Mouse (Mus musculus) spleen, postnatal 10 days (tissue): ENCODE data around the gene Lhfpl4.
A peak's percentile ranks its signal among the peaks of the same experiment; 100 is the strongest.

Experiments
- DNase-seq, 2 experiments: peaks; one replicate each; pipeline ENCODE4 v3.0.0; 2021 to 2022; ENCODE audit warnings: low spot score in 2 of 2

Gene Lhfpl4

GRCm38 (mm10) chr6:113168316-113168975 lies 26.7 kb downstream of the Lhfpl4 start:
- no peak for DNase-seq

GRCm38 (mm10) chr6:113166661-113167251 lies 28.4 kb downstream of the Lhfpl4 start:
- DNase-seq, result peak in 1 of 2 experiments; percentile 29

GRCm38 (mm10) chr6:113163513-113163912 lies 31.7 kb downstream of the Lhfpl4 start:
- DNase-seq, result no peak

DNA sequence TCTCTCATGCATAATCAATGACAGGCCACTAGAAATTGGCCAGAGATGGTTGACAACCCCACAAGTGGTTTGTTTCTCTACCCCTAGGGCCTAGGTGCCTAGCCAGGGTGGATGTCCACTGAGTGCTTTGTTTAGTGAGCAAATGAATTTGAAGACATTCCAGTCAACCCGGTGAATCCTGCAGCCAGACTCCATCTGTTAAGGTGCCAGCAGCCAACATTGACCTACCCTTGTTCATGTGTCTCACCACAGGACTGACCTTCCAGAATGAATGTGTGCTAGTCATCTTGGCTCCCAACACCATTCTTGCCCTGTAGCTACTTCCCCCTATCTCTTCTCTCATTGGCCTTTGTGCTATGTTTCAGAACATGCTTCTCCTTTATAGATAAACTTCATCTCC lies 33.2 kb downstream of the Lhfpl4 start:
- DNase-seq, result no peak

GRCm38 (mm10) chr6:113160106-113160505 lies 35.1 kb downstream of the Lhfpl4 start:
- no peak for DNase-seq

- DNase-seq, result no peak
These were observed 39.1 kb downstream of the Lhfpl4 start for GRCm38 (mm10) chr6:113156064-113156463.

GRCm38 (mm10) chr6:113154886-113155285 lies 40.3 kb downstream of the Lhfpl4 start:
- DNase-seq, result no peak

- no peak for DNase-seq
These were observed 41.1 kb downstream of the Lhfpl4 start for GRCm38 (mm10) chr6:113154071-113154470.

- no peak for DNase-seq
These were observed 49.9 kb downstream of the Lhfpl4 start for GRCm38 (mm10) chr6:113145249-113145648.

DNA sequence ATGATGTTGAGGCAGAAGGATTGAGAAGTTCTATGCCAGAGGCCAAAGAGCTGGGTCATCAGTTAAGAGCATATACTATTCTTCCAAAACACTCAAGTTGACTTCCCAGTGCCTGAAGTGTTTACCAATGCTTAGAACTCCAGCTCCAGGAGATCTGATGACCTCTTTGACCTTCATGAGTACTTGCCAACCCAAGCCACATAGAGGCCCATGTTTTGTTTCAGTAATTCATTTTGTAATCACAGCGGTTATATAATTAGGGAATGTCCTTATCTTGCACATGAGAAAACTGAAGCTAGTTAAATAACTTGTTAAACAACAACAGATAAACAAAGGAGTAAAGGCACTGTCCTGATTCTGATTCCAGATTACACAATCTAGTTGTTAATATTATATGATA lies 50.4 kb downstream of the Lhfpl4 start:
- DNase-seq, result no peak

GRCm38 (mm10) chr6:113141389-113142094 lies 53.6 kb downstream of the Lhfpl4 start:
- no peak for DNase-seq

GRCm38 (mm10) chr6:113133360-113133759 lies 61.8 kb downstream of the Lhfpl4 start:
- no peak for DNase-seq

- peak in 1 of 2 experiments; percentile 16 for DNase-seq
These were observed 74.4 kb downstream of the Lhfpl4 start for GRCm38 (mm10) chr6:113120806-113121205.
